Mouse (Mus musculus) stomach, postnatal 0 days (tissue): Measurements from ENCODE around the gene Prkca. TPM values are rescaled to one million over a fixed set of nuclear protein-coding genes. Genes with fewer than 3 reads are reported as not detected.

Source experiments
- ATAC-seq: fragments of 200-750 bp; cut with Nextera tagmentation; 2 replicates; pipeline ENCODE4 v1.8.0; 2017; ENCODE audit not compliant: low FRiP score, low TSS enrichment
- DNase-seq: peaks from one replicate; pipeline ENCODE4 v3.0.0-alpha.2; 2016; ENCODE audit warnings: low spot score
- H3K27ac ChIP-seq: fragments of 300-500 bp; sonication (generic); replicated peaks from 2 replicates; pipeline ENCODE4 v1.5.1; 2014; ENCODE audit warnings: mild to moderate bottlenecking, control low read depth
- H3K27me3 ChIP-seq: fragments of 300-500 bp; sonication (generic); 2 replicates; pipeline ENCODE4 v1.6.1; 2014; ENCODE audit warnings: low read length; ENCODE audit not compliant: control insufficient read depth, insufficient read depth
- H3K36me3 ChIP-seq: fragments of 300-500 bp; sonication (generic); 2 replicates; pipeline ENCODE4 v1.6.1; 2014; ENCODE audit warnings: low read length, mixed read lengths; ENCODE audit not compliant: control insufficient read depth, insufficient read depth
- H3K4me1 ChIP-seq: fragments of 300-500 bp; sonication (generic); replicated peaks from 2 replicates; pipeline ENCODE4 v1.6.1; 2014; ENCODE audit warnings: antibody characterized with exemption; ENCODE audit not compliant: control insufficient read depth, insufficient read depth
- H3K4me2 ChIP-seq: fragments of 300-500 bp; sonication (generic); replicated peaks from 2 replicates; pipeline ENCODE4 v1.6.1; 2014; ENCODE audit warnings: low read depth, mild to moderate bottlenecking, control low read depth, moderate library complexity
- H3K4me3 ChIP-seq: fragments of 300-500 bp; sonication (generic); 2 replicates; pipeline ENCODE4 v1.5.1; 2014; ENCODE audit warnings: low read depth, low read length, control low read depth
- H3K9ac ChIP-seq: fragments of 300-500 bp; sonication (generic); 2 replicates; pipeline ENCODE4 v1.6.1; 2014; ENCODE audit warnings: mild to moderate bottlenecking, low read length, control low read depth, mixed read lengths
- H3K9me3 ChIP-seq: fragments of 300-500 bp; sonication (generic); 2 replicates; pipeline ENCODE4 v1.6.1; 2016; ENCODE audit warnings: low read length; ENCODE audit not compliant: control insufficient read depth
- CTCF ChIP-seq: IDR thresholded peaks from 2 replicates; pipeline ENCODE4 v1.5.1; 2016; ENCODE audit warnings: antibody characterized with exemption, low read depth, mild to moderate bottlenecking, moderate library complexity
- EP300 ChIP-seq: optimal IDR thresholded peaks from 2 replicates; pipeline ENCODE3; 2016; ENCODE audit warnings: antibody characterized with exemption
- WGBS: fragments of 180-500 bp; shearing (Covaris S2); extraction: QIAGEN DNeasy Blood & Tissue Kit; methylation state at CpG from one replicate; pipeline ENCODE4 v1.1.7; 2014; 5-methylcytosine and 5-hydroxymethylcytosine counted together
- polyA plus RNA-seq: library from polyadenylated mRNA; unstranded; fragments of >200 nt; fragmentation: Nextera tagmentation; extraction: Ambion mirVana; gene quantifications from 2 replicates; pipeline ENCODE4 v1.2.1, GENCODE M21; 2015

Gene Prkca
- polyA plus RNA-seq, 1 experiment from 2014 or later = 3.7 TPM

GRCm38 (mm10) chr11:107992500-107992899, 351.2 kb downstream of the Prkca start:
- ATAC-seq = no peak
- no peak overlapping the region for H3K4me3 ChIP-seq
- no peaks in the 10 kb centered on the region for H3K9me3 ChIP-seq
- no peak for DNase-seq
- no peaks in the 10 kb centered on the region for H3K36me3 ChIP-seq
- WGBS = 46% methylated on average over 11 of the region's 11 CpGs
- H3K27me3 ChIP-seq = no peaks in the 10 kb centered on the region
- H3K4me2 ChIP-seq = no peak overlapping the region
- H3K27ac ChIP-seq = no peak overlapping the region
- no peak for TF ChIP-seq EP300
- no peak for TF ChIP-seq CTCF
- no peaks in the 10 kb centered on the region for H3K4me1 ChIP-seq
- no peak overlapping the region for H3K9ac ChIP-seq

- Histone ChIP-seq H3K9ac (no peak overlapping the region), H3K4me2 (no peak overlapping the region), H3K27ac (no peak overlapping the region), H3K27me3 (no peaks in the 10 kb centered on the region), H3K4me1 (no peaks in the 10 kb centered on the region), H3K9me3 (no peaks in the 10 kb centered on the region), H3K4me3 (no peak overlapping the region), H3K36me3 (no peaks in the 10 kb centered on the region)
- 68% methylated on average over 7 of the region's 7 CpGs for WGBS
- ATAC-seq (peak; percentile 46; the same call in 1 of the 2 replicates), DNase-seq (peak; percentile 28)
- TF ChIP-seq CTCF (no peak), EP300 (no peak)
These were observed 351.7 kb downstream of the Prkca start for GRCm38 (mm10) chr11:107991990-107992389.

- Histone ChIP-seq H3K4me1 (no peaks in the 10 kb centered on the region), H3K4me3 (no peak overlapping the region), H3K9ac (no peak overlapping the region), H3K9me3 (no peaks in the 10 kb centered on the region), H3K4me2 (no peak overlapping the region), H3K36me3 (no peaks in the 10 kb centered on the region), H3K27ac (no peak overlapping the region), H3K27me3 (no peaks in the 10 kb centered on the region)
- 66% methylated on average over 6 of the region's 6 CpGs for WGBS
- DNase-seq (no peak), ATAC-seq (no peak)
- TF ChIP-seq CTCF (no peak), EP300 (no peak)
These were observed 354.5 kb downstream of the Prkca start for GRCm38 (mm10) chr11:107989241-107989640.

- TF ChIP-seq CTCF = no peak
- no peak for TF ChIP-seq EP300
These were observed 357.8 kb downstream of the Prkca start for GRCm38 (mm10) chr11:107985941-107986340.

GRCm38 (mm10) chr11:107983883-107984282, 359.8 kb downstream of the Prkca start:
- DNase-seq (no peak), ATAC-seq (no peak)
- no peak overlapping the region for H3K4me3 ChIP-seq
- H3K27me3 ChIP-seq = no peaks in the 10 kb centered on the region
- no peak overlapping the region for H3K27ac ChIP-seq
- 88% methylated on average over 12 of the region's 12 CpGs for WGBS
- no peaks in the 10 kb centered on the region for H3K9me3 ChIP-seq
- TF ChIP-seq EP300 (no peak), CTCF (no peak)
- no peak overlapping the region for H3K9ac ChIP-seq
- H3K4me2 ChIP-seq = no peak overlapping the region
- no peaks in the 10 kb centered on the region for H3K4me1 ChIP-seq
- H3K36me3 ChIP-seq = no peaks in the 10 kb centered on the region

More at GRCm38 (mm10) chr11:107985941-107986340, 357.8 kb downstream of the Prkca start:
- no peak for ATAC-seq
- 86% methylated on average over 3 of the region's 3 CpGs for WGBS
- Histone ChIP-seq H3K4me3 (no peak overlapping the region), H3K9ac (no peak overlapping the region), H3K36me3 (no peaks in the 10 kb centered on the region), H3K4me2 (no peak overlapping the region), H3K4me1 (no peaks in the 10 kb centered on the region), H3K9me3 (no peaks in the 10 kb centered on the region), H3K27me3 (no peaks in the 10 kb centered on the region), H3K27ac (no peak overlapping the region)
- DNase-seq = no peak

GRCm38 (mm10) chr11:107983224-107983623, 360.5 kb downstream of the Prkca start:
- 69% methylated on average over 5 of the region's 5 CpGs for WGBS

More at GRCm38 (mm10) chr11:107983224-107983623, 360.5 kb downstream of the Prkca start:
- Histone ChIP-seq H3K27ac (no peak overlapping the region), H3K27me3 (no peaks in the 10 kb centered on the region), H3K4me1 (no peaks in the 10 kb centered on the region), H3K9ac (no peak overlapping the region), H3K9me3 (no peaks in the 10 kb centered on the region), H3K36me3 (no peaks in the 10 kb centered on the region), H3K4me2 (no peak overlapping the region), H3K4me3 (no peak overlapping the region)
- TF ChIP-seq EP300 (no peak), CTCF (no peak)
- ATAC-seq (no peak), DNase-seq (no peak)
